Mouse (Mus musculus) E14TG2a.4 (cell line): Measurements from ENCODE around the gene Tapt1.
A peak's percentile ranks its signal among the peaks of the same experiment; 100 is the strongest.
"Not testable (repeated sequence)": the region's sequence is repeated elsewhere in the genome, so short reads cannot be mapped to it uniquely, and the experiment has no call there.

Experiments
- H3K27me3 ChIP-seq: 2 replicates; pipeline ENCODE4 v1.6.1; 2014; ENCODE audit warnings: low read length, control low read depth; ENCODE audit not compliant: insufficient read depth
- H3K36me3 ChIP-seq: 2 replicates; pipeline ENCODE4 v1.6.1; 2014; ENCODE audit warnings: low read length, control low read depth; ENCODE audit not compliant: insufficient read depth
- H3K4me1 ChIP-seq: replicated peaks from 2 replicates; pipeline ENCODE4 v1.6.1; 2014; ENCODE audit warnings: low read depth, low read length, control low read depth
- H3K4me3 ChIP-seq: replicated peaks from 2 replicates; pipeline ENCODE4 v1.5.1; 2014; ENCODE audit warnings: mild to moderate bottlenecking, low read length
- H3K9me3 ChIP-seq: 2 replicates; pipeline ENCODE4 v1.6.1; 2014; ENCODE audit warnings: low read length, control low read depth
- CTCF ChIP-seq: conservative IDR thresholded peaks from 2 replicates; pipeline ENCODE4 v1.5.1; 2014; ENCODE audit warnings: low read length
- NANOG ChIP-seq: IDR thresholded peaks from 2 replicates; pipeline ENCODE4 v1.6.1; 2014; ENCODE audit warnings: borderline replicate concordance, low read length, mixed read lengths
- POU5F1 ChIP-seq: IDR thresholded peaks from 2 replicates; pipeline ENCODE4 v1.6.1; 2014; ENCODE audit warnings: low read length, borderline replicate concordance

The Tapt1 gene

GRCm38 (mm10) chr5:44226521-44227461 lies at the start of gene Tapt1:
Tapt1 (minus strand) TSS chr5:44226626.
- H3K27me3 ChIP-seq = no peaks in the 10 kb centered on the region
- no peaks in the 10 kb centered on the region for H3K36me3 ChIP-seq
- H3K4me3 ChIP-seq = peak within 1 kb of the TSS; percentile 88
- H3K4me1 ChIP-seq = peaks cover 48% of the 10 kb centered on the region
- TF ChIP-seq NANOG (no peak), CTCF (no peak), POU5F1 (no peak)
- no peaks in the 10 kb centered on the region for H3K9me3 ChIP-seq

DNA sequence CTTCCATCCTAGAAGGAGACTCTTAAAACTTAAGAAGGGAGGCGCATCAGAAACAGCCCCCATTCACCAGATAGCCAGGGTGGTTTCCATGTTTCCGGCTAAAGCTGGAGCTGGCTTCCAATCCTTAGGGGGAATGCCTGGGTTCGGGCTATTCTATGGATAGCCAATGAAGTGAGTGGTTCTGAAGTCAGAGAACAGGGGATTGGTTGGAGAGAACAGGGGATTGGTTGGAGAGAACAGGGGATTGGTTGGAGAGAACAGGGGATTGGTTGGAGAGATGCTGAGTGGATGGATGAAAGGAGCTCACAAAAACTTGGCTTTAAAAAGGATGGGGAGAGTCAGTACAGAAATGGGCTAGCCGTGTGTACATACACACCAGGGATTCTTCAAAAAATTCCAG lies 45.1 kb upstream of the Tapt1 start:
- Histone ChIP-seq H3K36me3 (no peaks in the 10 kb centered on the region), H3K4me1 (0 out of 2 replicates have a peak, but pooled peaks cover 3% of the 10 kb centered on the region), H3K9me3 (no peaks in the 10 kb centered on the region), H3K4me3 (no peak overlapping the region), H3K27me3 (no peaks in the 10 kb centered on the region)
- TF ChIP-seq CTCF (no peak), POU5F1 (no peak), NANOG (no peak)

- H3K9me3 ChIP-seq, H3K4me1 ChIP-seq, H3K27me3 ChIP-seq, H3K36me3 ChIP-seq, H3K4me3 ChIP-seq: not testable (repeated sequence)
Observed at GRCm38 (mm10) chr5:44268524-44268923, 42.1 kb upstream of the Tapt1 start.

GRCm38 (mm10) chr5:44261691-44262090 lies 35.3 kb upstream of the Tapt1 start:
- H3K4me3 ChIP-seq = no peak overlapping the region
- H3K36me3 ChIP-seq = no peaks in the 10 kb centered on the region
- H3K4me1 ChIP-seq = no peaks in the 10 kb centered on the region
- TF ChIP-seq NANOG (no peak), CTCF (no peak), POU5F1 (no peak)
- H3K9me3 ChIP-seq = no peaks in the 10 kb centered on the region
- H3K27me3 ChIP-seq = no peaks in the 10 kb centered on the region

DNA sequence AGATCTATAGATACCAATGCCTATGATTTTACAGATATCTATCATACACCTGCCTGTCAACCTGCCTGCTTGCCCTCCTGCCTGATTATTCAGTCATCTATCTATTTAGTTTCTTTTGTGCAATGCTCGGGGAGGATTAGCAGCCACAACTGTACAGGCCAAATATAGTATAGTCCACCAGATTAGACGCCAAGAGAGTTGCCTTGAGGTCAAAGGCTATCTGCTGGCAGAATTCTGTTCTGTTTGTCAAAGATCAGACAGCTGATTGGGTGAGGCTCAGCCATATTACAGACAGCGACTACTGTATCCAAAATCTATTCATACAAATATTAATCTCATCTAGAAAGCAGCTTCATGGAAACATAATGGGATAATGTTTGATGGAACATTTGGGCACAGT lies 34.7 kb upstream of the Tapt1 start:
- Histone ChIP-seq H3K36me3 (no peaks in the 10 kb centered on the region), H3K4me3 (no peak overlapping the region), H3K27me3 (no peaks in the 10 kb centered on the region), H3K9me3 (no peaks in the 10 kb centered on the region), H3K4me1 (no peaks in the 10 kb centered on the region)
- no peak for TF ChIP-seq NANOG

DNA sequence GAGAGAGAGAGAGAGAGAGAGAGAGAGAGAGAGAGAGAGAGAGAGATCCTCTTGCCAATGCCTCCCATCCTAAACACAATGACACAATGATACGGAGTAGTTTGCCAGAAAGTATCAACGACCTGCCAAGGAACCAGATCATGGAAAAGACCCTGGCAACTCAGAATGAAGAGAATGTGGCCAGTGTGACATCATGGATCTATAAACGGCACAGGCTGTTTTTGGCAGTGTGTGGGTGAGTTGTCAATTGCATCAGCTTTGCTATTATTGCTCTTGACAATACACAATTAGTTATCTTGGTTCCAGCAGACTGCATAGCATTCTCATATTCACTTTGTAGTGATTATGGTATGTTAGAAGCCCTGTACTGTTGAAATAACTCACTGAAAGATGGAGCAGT lies 33.3 kb upstream of the Tapt1 start:
- TF ChIP-seq POU5F1 = no peak
- no peak for TF ChIP-seq CTCF
- no peak for TF ChIP-seq NANOG
- no peaks in the 10 kb centered on the region for H3K4me1 ChIP-seq
- no peaks in the 10 kb centered on the region for H3K36me3 ChIP-seq
- no peaks in the 10 kb centered on the region for H3K27me3 ChIP-seq
- no peak overlapping the region for H3K4me3 ChIP-seq
- H3K9me3 ChIP-seq = no peaks in the 10 kb centered on the region

DNA sequence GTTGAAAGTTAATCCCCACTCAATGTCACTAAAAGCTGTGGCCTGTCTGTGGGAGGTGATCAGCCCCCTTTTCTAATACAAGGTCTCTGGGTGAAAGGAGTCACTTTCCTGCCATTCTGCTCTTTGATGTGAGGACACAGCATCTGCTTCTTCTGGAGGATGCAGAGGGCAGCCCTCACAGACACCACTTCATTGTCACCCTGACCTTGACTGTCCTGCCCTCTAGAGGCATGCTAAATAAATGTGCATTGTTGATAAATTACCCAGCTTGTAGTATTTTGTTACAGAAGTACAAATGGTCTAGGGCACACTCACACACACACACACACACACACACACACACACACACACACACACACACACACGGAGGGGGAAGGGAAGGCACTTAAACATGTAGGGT lies 31.7 kb upstream of the Tapt1 start:
- no peak for TF ChIP-seq CTCF
- TF ChIP-seq POU5F1 = no peak
- H3K4me3 ChIP-seq = no peak overlapping the region
- no peaks in the 10 kb centered on the region for H3K36me3 ChIP-seq
- H3K9me3 ChIP-seq = no peaks in the 10 kb centered on the region
- H3K27me3 ChIP-seq = no peaks in the 10 kb centered on the region
- no peaks in the 10 kb centered on the region for H3K4me1 ChIP-seq

GRCm38 (mm10) chr5:44257401-44257800 lies 31.0 kb upstream of the Tapt1 start:
- Histone ChIP-seq H3K9me3 (no peaks in the 10 kb centered on the region), H3K36me3 (no peaks in the 10 kb centered on the region), H3K4me3 (no peak overlapping the region), H3K4me1 (no peaks in the 10 kb centered on the region), H3K27me3 (no peaks in the 10 kb centered on the region)
- TF ChIP-seq NANOG (no peak), CTCF (no peak), POU5F1 (no peak)

GRCm38 (mm10) chr5:44256512-44256911 lies 30.1 kb upstream of the Tapt1 start:
- no peaks in the 10 kb centered on the region for H3K9me3 ChIP-seq
- H3K36me3 ChIP-seq = no peaks in the 10 kb centered on the region
- TF ChIP-seq NANOG (no peak), POU5F1 (no peak), CTCF (no peak)
- no peaks in the 10 kb centered on the region for H3K4me1 ChIP-seq
- H3K27me3 ChIP-seq = no peaks in the 10 kb centered on the region
- no peak overlapping the region for H3K4me3 ChIP-seq
